Mouse (Mus musculus): ENCODE measurements at regions not wholly inside any gene's neighbourhood (a gene's known extent, or its start where the extent isn't known, plus 50 kb on each side); places are given as distances from the start of the nearest gene placed in this dataset.

- in situ Hi-C loops (cut with MboI; ENCODE audit: low pct_ligation_motif_present, low pct_unique_long_range_greater_than_20kb, low sequenced_read_pairs) (no loop called here), dilution Hi-C loops (cut with MboI; ENCODE audit: extremely low pct_ligation_motif_present, extremely low pct_unique_long_range_greater_than_20kb, low sequenced_read_pairs) (no loop called here)
- TF ChIP-seq HCFC1 (IDR thresholded peaks at IDR 0.05; ENCODE audit: low read depth, low read length) (no peak), NELFE (IDR thresholded peaks at IDR 0.05; ENCODE audit: low read depth, low read length) (no peak), USF1 (IDR thresholded peaks at IDR 0.05; ENCODE audit: low read depth, low read length) (no peak), NRF1 (IDR thresholded peaks at IDR 0.05; ENCODE audit: low read depth, low read length) (no peak), CHD2 (IDR thresholded peaks at IDR 0.05; ENCODE audit: low read length) (no peak), EP300 (IDR thresholded peaks at IDR 0.05; ENCODE audit: low read length) (no peak), MAX (IDR thresholded peaks at IDR 0.05; ENCODE audit: low read length) (no peak), KAT2A (IDR thresholded peaks at IDR 0.05; ENCODE audit: insufficient replicate concordance, low read length) (no peak), PAX5 (IDR thresholded peaks at IDR 0.05; ENCODE audit: low read length) (no peak), MXI1 (IDR thresholded peaks at IDR 0.05; ENCODE audit: low read depth, low read length) (no peak), UBTF (IDR thresholded peaks at IDR 0.05; ENCODE audit: low read depth, low read length) (no peak), MAFK (IDR thresholded peaks at IDR 0.05; ENCODE audit: insufficient replicate concordance, low read length) (no peak), CHD1 (IDR thresholded peaks at IDR 0.05; ENCODE audit: low read depth, low read length) (no peak), CTCF (conservative IDR thresholded peaks at IDR 0.05 in 1 of 2, IDR thresholded peaks at IDR 0.05 in 1 of 2; ENCODE audit: low read depth in 2 of 2, low read length in 2 of 2) (no peak), MYC (IDR thresholded peaks at IDR 0.05; ENCODE audit: low read depth, low read length) (no peak), ELF1 (IDR thresholded peaks at IDR 0.05; ENCODE audit: low read depth, low read length) (no peak), RAD21 (IDR thresholded peaks at IDR 0.05; ENCODE audit: low read depth, low read length) (no peak), POLR2AphosphoS2 (IDR thresholded peaks at IDR 0.05; ENCODE audit: low read depth, low read length) (no peak)
- Histone ChIP-seq H3K36me3 (replicated peaks in 1 of 2; ENCODE audit: control insufficient read depth in 1 of 2, insufficient read depth in 1 of 2, low read length in 1 of 2) (no peaks in the 10 kb centered on the region), H3K9ac (ENCODE audit: insufficient read depth, low read depth) (no peak overlapping the region), H3K4me3 (replicated peaks in 1 of 3; ENCODE audit: low read depth in 2 of 3, low read length in 2 of 3, poor library complexity in 1 of 3) (no peak overlapping the region), H3K79me2 (replicated peaks; ENCODE audit: control insufficient read depth, extremely low read depth, insufficient read depth, poor library complexity, severe bottlenecking) (no peaks in the 10 kb centered on the region), H3K27ac (ENCODE audit: insufficient read depth, low read depth) (no peak overlapping the region), H3K4me2 (ENCODE audit: insufficient read depth, low read depth, poor library complexity, severe bottlenecking) (no peak overlapping the region), H3K9me3 (replicated peaks; ENCODE audit: low read length) (peaks cover 6% of the 10 kb centered on the region), H3K4me1 (ENCODE audit: control insufficient read depth in 1 of 2, insufficient read depth in 2 of 2) (no peaks in the 10 kb centered on the region), H3K27me3 (replicated peaks) (no peaks in the 10 kb centered on the region)
- no peak for DNase-seq (ENCODE audit: extremely low read depth)
Observed at GRCm38 (mm10) chr8:100733927-100734326, 1317.7 kb upstream of the Cdh8 start.

DNA sequence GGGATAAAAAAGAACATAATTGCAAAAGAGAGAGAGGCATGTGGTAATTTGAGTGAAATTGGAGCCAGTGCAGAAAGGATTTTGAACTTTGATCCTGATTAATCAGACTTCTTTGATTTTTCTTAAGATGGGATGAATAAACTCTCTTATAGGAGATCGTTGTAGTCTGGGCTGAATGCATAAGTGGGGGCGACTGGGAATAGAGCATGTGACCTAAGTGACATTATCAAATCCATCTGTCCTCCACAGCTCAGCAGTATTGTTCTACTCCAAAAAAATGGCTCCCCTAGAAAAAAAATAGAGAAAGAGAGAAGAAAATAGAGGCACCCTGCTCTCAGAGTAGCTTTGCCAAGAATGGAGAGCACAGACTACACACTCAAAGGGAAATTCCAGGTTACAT, 1286.1 kb upstream of the Cdh8 start:
- Histone ChIP-seq H3K4me1 (ENCODE audit: control insufficient read depth in 1 of 2, insufficient read depth in 2 of 2) (no peaks in the 10 kb centered on the region), H3K36me3 (replicated peaks in 1 of 2; ENCODE audit: control insufficient read depth in 1 of 2, insufficient read depth in 1 of 2, low read length in 1 of 2) (no peaks in the 10 kb centered on the region), H3K27ac (ENCODE audit: insufficient read depth, low read depth) (no peak overlapping the region), H3K9me3 (replicated peaks; ENCODE audit: low read length) (peaks cover 26% of the 10 kb centered on the region), H3K79me2 (replicated peaks; ENCODE audit: control insufficient read depth, extremely low read depth, insufficient read depth, poor library complexity, severe bottlenecking) (no peaks in the 10 kb centered on the region), H3K27me3 (replicated peaks) (no peaks in the 10 kb centered on the region), H3K4me3 (replicated peaks in 1 of 3; ENCODE audit: low read depth in 2 of 3, low read length in 2 of 3, poor library complexity in 1 of 3) (no peak overlapping the region), H3K9ac (ENCODE audit: insufficient read depth, low read depth) (no peak overlapping the region), H3K4me2 (ENCODE audit: insufficient read depth, low read depth, poor library complexity, severe bottlenecking) (no peak overlapping the region)
- dilution Hi-C loops (cut with MboI; ENCODE audit: extremely low pct_ligation_motif_present, extremely low pct_unique_long_range_greater_than_20kb, low sequenced_read_pairs), result no loop called here
- TF ChIP-seq GABPA (IDR thresholded peaks at IDR 0.05; ENCODE audit: insufficient replicate concordance, low read depth, low read length), result no peak
- no peak for TF ChIP-seq MAFK (IDR thresholded peaks at IDR 0.05; ENCODE audit: insufficient replicate concordance, low read length)
- no peak for TF ChIP-seq POLR2A (IDR thresholded peaks at IDR 0.05; ENCODE audit: low read depth, low read length)
- no peak for TF ChIP-seq TBP (conservative IDR thresholded peaks at IDR 0.05; ENCODE audit: low read depth, low read length)
- no peak for TF ChIP-seq TCF12 (IDR thresholded peaks at IDR 0.05; ENCODE audit: low read depth, low read length)
- TF ChIP-seq CTCF (conservative IDR thresholded peaks at IDR 0.05 in 1 of 2, IDR thresholded peaks at IDR 0.05 in 1 of 2; ENCODE audit: low read depth in 2 of 2, low read length in 2 of 2), result no peak
- TF ChIP-seq SIN3A (IDR thresholded peaks at IDR 0.05; ENCODE audit: low read length), result no peak
- TF ChIP-seq MAZ (IDR thresholded peaks at IDR 0.05; ENCODE audit: low read depth, low read length), result no peak
- no peak for TF ChIP-seq ZC3H11A (IDR thresholded peaks at IDR 0.05; ENCODE audit: low read depth, low read length)
- TF ChIP-seq USF1 (IDR thresholded peaks at IDR 0.05; ENCODE audit: low read depth, low read length), result no peak
- TF ChIP-seq POLR2AphosphoS2 (IDR thresholded peaks at IDR 0.05; ENCODE audit: low read depth, low read length), result no peak
- no peak for TF ChIP-seq MAX (IDR thresholded peaks at IDR 0.05; ENCODE audit: low read length)
- TF ChIP-seq EP300 (IDR thresholded peaks at IDR 0.05; ENCODE audit: low read length), result no peak
- TF ChIP-seq ZNF384 (IDR thresholded peaks at IDR 0.05; ENCODE audit: low read depth, low read length), result no peak
- no peak for DNase-seq (ENCODE audit: extremely low read depth)
- in situ Hi-C loops (cut with MboI; ENCODE audit: low pct_ligation_motif_present, low pct_unique_long_range_greater_than_20kb, low sequenced_read_pairs), result no loop called here

All from CH12.LX (cell line).